Mouse (Mus musculus) induced T-regulatory cell, adult 2 months (primary cell): ENCODE measurements around the gene Cypt15.
"Not testable (repeated sequence)": the region's sequence is repeated elsewhere in the genome, so short reads cannot be mapped to it uniquely, and the experiment has no call there.

Source experiments
- DNase-seq: peaks from one replicate; pipeline ENCODE4 v3.0.0-alpha.2; 2012; ENCODE audit warnings: low read depth

The Cypt15 gene

GRCm38 (mm10) chrX:39345967-39346366 is at the start of gene Cypt15:
TSS of gene Cypt15 (plus strand) at chrX:39346267.
- DNase-seq, result not testable (repeated sequence)

- no peak for DNase-seq
Observed at GRCm38 (mm10) chrX:39370932-39371331, 24.9 kb downstream of the Cypt15 start.

- no peak for DNase-seq
Observed at GRCm38 (mm10) chrX:39378830-39379229, 32.8 kb downstream of the Cypt15 start.

GRCm38 (mm10) chrX:39383806-39384205 is 37.7 kb downstream of the Cypt15 start:
- no peak for DNase-seq
